Mouse (Mus musculus): Measurements from ENCODE around the gene Krtap27-1. TPM values are rescaled to one million over a fixed set of nuclear protein-coding genes. Genes with fewer than 3 reads are reported as not detected.

Gene Krtap27-1
- polyA plus RNA-seq (2015; fragmentation: Nextera tagmentation; extraction: Ambion mirVana) = not detected in 2 replicates

- no peak within 1 kb of the TSS for H3K4me3 ChIP-seq
- no peaks in the 10 kb centered on the region for H3K36me3 ChIP-seq
- H3K9me3 ChIP-seq = no peaks in the 10 kb centered on the region
- ATAC-seq (ENCODE audit: insufficient number of reproducible peaks, insufficient read depth, low FRiP score, low TSS enrichment, low read depth) = no peak
- H3K9ac ChIP-seq = no peak within 1 kb of the TSS
- no peak within 1 kb of the TSS for H3K4me2 ChIP-seq
- WGBS = 90% methylated on average over 4 of the region's 4 CpGs
- H3K4me1 ChIP-seq = 0 out of 2 replicates have a peak, but pooled peaks cover 3% of the 10 kb centered on the region
- H3K27ac ChIP-seq = no peak within 1 kb of the TSS
- no peaks in the 10 kb centered on the region for H3K27me3 ChIP-seq
Observed at GRCm38 (mm10) chr16:88671571-88671970, at the start of gene Krtap27-1. Gene Krtap27-1 (minus strand): TSS chr16:88671671.

GRCm38 (mm10) chr16:88720031-88720430 is 48.6 kb upstream of the Krtap27-1 start:
- H3K27me3 ChIP-seq = no peaks in the 10 kb centered on the region
- no peaks in the 10 kb centered on the region for H3K36me3 ChIP-seq
- H3K9me3 ChIP-seq = no peaks in the 10 kb centered on the region
- no peak overlapping the region for H3K4me2 ChIP-seq
- no peak overlapping the region for H3K9ac ChIP-seq
- no peak for ATAC-seq (ENCODE audit: insufficient number of reproducible peaks, insufficient read depth, low FRiP score, low TSS enrichment, low read depth)
- H3K27ac ChIP-seq = no peak overlapping the region
- no peaks in the 10 kb centered on the region for H3K4me1 ChIP-seq
- no peak overlapping the region for H3K4me3 ChIP-seq
- 28% methylated on average over 1 of the region's 1 CpGs for WGBS

- Histone ChIP-seq H3K4me3 (no peak overlapping the region), H3K27me3 (no peaks in the 10 kb centered on the region), H3K27ac (no peak overlapping the region)
Observed at GRCm38 (mm10) chr16:88716549-88716948, 45.1 kb upstream of the Krtap27-1 start.

GRCm38 (mm10) chr16:88711245-88711644 is 39.8 kb upstream of the Krtap27-1 start:
- Histone ChIP-seq H3K9ac (no peak overlapping the region), H3K36me3 (no peaks in the 10 kb centered on the region), H3K27me3 (no peaks in the 10 kb centered on the region), H3K4me1 (no peaks in the 10 kb centered on the region), H3K4me2 (no peak overlapping the region), H3K4me3 (no peak overlapping the region), H3K27ac (no peak overlapping the region), H3K9me3 (no peaks in the 10 kb centered on the region)
- 77% methylated on average over 6 of the region's 6 CpGs for WGBS
- no peak for ATAC-seq (ENCODE audit: insufficient number of reproducible peaks, insufficient read depth, low FRiP score, low TSS enrichment, low read depth)

More at GRCm38 (mm10) chr16:88716549-88716948, 45.1 kb upstream of the Krtap27-1 start:
- Histone ChIP-seq H3K4me2 (no peak overlapping the region), H3K4me1 (no peaks in the 10 kb centered on the region), H3K36me3 (no peaks in the 10 kb centered on the region), H3K9ac (no peak overlapping the region), H3K9me3 (no peaks in the 10 kb centered on the region)
- peak; percentile 62; the same call in 1 of the 2 replicates for ATAC-seq (ENCODE audit: insufficient number of reproducible peaks, insufficient read depth, low FRiP score, low TSS enrichment, low read depth)

GRCm38 (mm10) chr16:88710757-88711156 is 39.3 kb upstream of the Krtap27-1 start:
- no peaks in the 10 kb centered on the region for H3K9me3 ChIP-seq
- H3K27ac ChIP-seq = no peak overlapping the region
- no peak overlapping the region for H3K4me3 ChIP-seq
- no peaks in the 10 kb centered on the region for H3K4me1 ChIP-seq
- 79% methylated on average over 4 of the region's 4 CpGs for WGBS
- ATAC-seq (ENCODE audit: insufficient number of reproducible peaks, insufficient read depth, low FRiP score, low TSS enrichment, low read depth) = no peak
- no peak overlapping the region for H3K9ac ChIP-seq
- no peaks in the 10 kb centered on the region for H3K36me3 ChIP-seq
- H3K27me3 ChIP-seq = no peaks in the 10 kb centered on the region
- H3K4me2 ChIP-seq = no peak overlapping the region

- Histone ChIP-seq H3K36me3 (no peaks in the 10 kb centered on the region), H3K27me3 (no peaks in the 10 kb centered on the region), H3K4me3 (no peak within 1 kb of the TSS), H3K9me3 (no peaks in the 10 kb centered on the region), H3K4me1 (no peaks in the 10 kb centered on the region), H3K9ac (no peak within 1 kb of the TSS), H3K27ac (no peak within 1 kb of the TSS), H3K4me2 (no peak within 1 kb of the TSS)
- ATAC-seq (ENCODE audit: insufficient number of reproducible peaks, insufficient read depth, low FRiP score, low TSS enrichment, low read depth) = no peak
- WGBS = 85% methylated on average over 10 of the region's 10 CpGs
Observed at GRCm38 (mm10) chr16:88707496-88708012, 36.1 kb upstream of the Krtap27-1 start, which contains the start of gene 2310061N02Rik. Gene 2310061N02Rik (minus strand): TSS chr16:88707962.

- no peak overlapping the region for H3K9ac ChIP-seq
- no peak overlapping the region for H3K4me2 ChIP-seq
- no peak overlapping the region for H3K27ac ChIP-seq
- H3K36me3 ChIP-seq = no peaks in the 10 kb centered on the region
- no peaks in the 10 kb centered on the region for H3K9me3 ChIP-seq
- H3K4me3 ChIP-seq = no peak overlapping the region
- WGBS = 17% methylated on average over 4 of the region's 4 CpGs
- no peaks in the 10 kb centered on the region for H3K27me3 ChIP-seq
- peak; percentile 37; the same call in 1 of the 2 replicates for ATAC-seq (ENCODE audit: insufficient number of reproducible peaks, insufficient read depth, low FRiP score, low TSS enrichment, low read depth)
- peaks cover 3% of the 10 kb centered on the region; the same call in 1 of the 2 replicates for H3K4me1 ChIP-seq
Observed at GRCm38 (mm10) chr16:88701072-88701864, 29.8 kb upstream of the Krtap27-1 start.

- Histone ChIP-seq H3K4me1 (peaks cover 3% of the 10 kb centered on the region; the same call in 1 of the 2 replicates), H3K9me3 (no peaks in the 10 kb centered on the region), H3K4me2 (no peak overlapping the region), H3K4me3 (no peak overlapping the region), H3K36me3 (no peaks in the 10 kb centered on the region), H3K9ac (no peak overlapping the region), H3K27ac (no peak overlapping the region), H3K27me3 (no peaks in the 10 kb centered on the region)
- WGBS = 72% methylated on average over 4 of the region's 4 CpGs
- ATAC-seq (ENCODE audit: insufficient number of reproducible peaks, insufficient read depth, low FRiP score, low TSS enrichment, low read depth) = no peak
Observed at GRCm38 (mm10) chr16:88696256-88696655, 24.8 kb upstream of the Krtap27-1 start.

- Histone ChIP-seq H3K36me3 (no peaks in the 10 kb centered on the region), H3K9ac (no peak overlapping the region), H3K4me2 (no peak overlapping the region), H3K27ac (no peak overlapping the region), H3K4me1 (no peaks in the 10 kb centered on the region), H3K9me3 (no peaks in the 10 kb centered on the region), H3K27me3 (no peaks in the 10 kb centered on the region), H3K4me3 (no peak overlapping the region)
- ATAC-seq (ENCODE audit: insufficient number of reproducible peaks, insufficient read depth, low FRiP score, low TSS enrichment, low read depth) = no peak
- 58% methylated on average over 2 of the region's 2 CpGs for WGBS
Observed at GRCm38 (mm10) chr16:88681282-88681681, 9.8 kb upstream of the Krtap27-1 start.

- 86% methylated on average over 6 of the region's 6 CpGs for WGBS
- Histone ChIP-seq H3K27me3 (no peaks in the 10 kb centered on the region), H3K4me2 (no peak overlapping the region), H3K9ac (no peak overlapping the region), H3K9me3 (no peaks in the 10 kb centered on the region), H3K4me1 (no peaks in the 10 kb centered on the region), H3K36me3 (no peaks in the 10 kb centered on the region), H3K27ac (no peak overlapping the region), H3K4me3 (no peak overlapping the region)
- no peak for ATAC-seq (ENCODE audit: insufficient number of reproducible peaks, insufficient read depth, low FRiP score, low TSS enrichment, low read depth)
Observed at GRCm38 (mm10) chr16:88679099-88679498, 7.6 kb upstream of the Krtap27-1 start.

GRCm38 (mm10) chr16:88657426-88657825 is 14.0 kb downstream of the Krtap27-1 start:
- Histone ChIP-seq H3K4me1 (no peaks in the 10 kb centered on the region), H3K9ac (no peak overlapping the region), H3K36me3 (no peaks in the 10 kb centered on the region), H3K4me2 (no peak overlapping the region), H3K27ac (no peak overlapping the region), H3K27me3 (no peaks in the 10 kb centered on the region), H3K4me3 (no peak overlapping the region), H3K9me3 (no peaks in the 10 kb centered on the region)
- ATAC-seq (ENCODE audit: insufficient number of reproducible peaks, insufficient read depth, low FRiP score, low TSS enrichment, low read depth) = no peak
- 52% methylated on average over 1 of the region's 1 CpGs for WGBS

- Histone ChIP-seq H3K9me3 (no peaks in the 10 kb centered on the region), H3K9ac (no peak overlapping the region), H3K4me2 (no peak overlapping the region), H3K4me1 (no peaks in the 10 kb centered on the region), H3K27me3 (no peaks in the 10 kb centered on the region), H3K36me3 (no peaks in the 10 kb centered on the region), H3K4me3 (no peak overlapping the region), H3K27ac (no peak overlapping the region)
- WGBS = 63% methylated on average over 2 of the region's 2 CpGs
- no peak for ATAC-seq (ENCODE audit: insufficient number of reproducible peaks, insufficient read depth, low FRiP score, low TSS enrichment, low read depth)
Observed at GRCm38 (mm10) chr16:88651952-88652351, 19.5 kb downstream of the Krtap27-1 start.
